Mouse (Mus musculus): Measurements from ENCODE around the gene Stk16. TPM values are rescaled to one million over a fixed set of nuclear protein-coding genes. Genes with fewer than 3 reads are reported as not detected.
A peak's percentile ranks its signal among the peaks of the same experiment; 100 is the strongest.

Gene Stk16
- polyA plus RNA-seq, 1 experiment from 2014 or later, result 138 TPM

DNA sequence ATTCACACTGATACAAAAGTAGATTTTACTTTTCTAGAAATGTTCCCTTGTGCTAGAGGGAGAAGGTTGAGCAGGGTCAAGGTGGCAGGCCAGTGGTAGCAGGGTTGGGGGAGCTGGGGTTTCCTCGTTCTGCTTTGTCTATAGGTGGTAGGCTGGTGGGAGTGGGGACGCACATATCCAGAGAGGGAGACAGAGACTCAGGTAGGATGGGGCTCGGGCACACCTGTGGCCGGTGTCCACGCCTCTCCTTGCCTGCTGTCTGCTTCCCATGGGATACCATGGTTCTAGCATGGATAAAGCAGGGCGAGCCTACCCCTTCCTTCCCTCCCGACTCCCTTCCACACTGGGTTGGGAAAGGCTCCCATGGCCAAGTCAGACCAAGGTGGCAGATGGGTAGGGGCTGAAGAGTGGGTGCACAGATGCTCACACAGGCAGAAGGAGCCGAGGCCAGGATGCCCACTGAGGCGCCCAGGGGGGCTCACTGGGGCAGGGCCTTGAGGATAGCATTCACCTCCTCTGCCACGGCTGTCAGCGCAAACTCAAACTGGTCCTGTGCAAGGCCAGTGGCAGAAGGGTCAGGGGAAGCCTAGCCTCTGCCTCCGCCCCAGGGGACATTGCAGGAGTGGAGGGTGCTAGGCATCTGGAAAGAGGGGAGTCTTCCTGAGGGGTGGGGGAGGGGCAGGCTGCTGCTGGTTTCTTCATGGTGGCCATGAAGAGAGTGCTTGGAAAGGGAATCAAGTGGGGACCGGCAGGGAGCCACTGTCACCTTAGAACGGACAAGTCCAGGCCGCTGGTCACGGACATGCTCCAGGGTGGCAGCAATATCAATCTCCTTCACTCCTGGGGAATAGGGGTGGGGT lies 36.7 kb downstream of the Stk16 start:
- no peak overlapping the region for H3K27ac ChIP-seq (replicated peaks)
- H3K4me2 ChIP-seq, result no peak overlapping the region
- ATAC-seq (ENCODE audit: low read depth), result no peak
- peaks cover 19% of the 10 kb centered on the region for H3K36me3 ChIP-seq
- H3K27me3 ChIP-seq, result peaks cover 2% of the 10 kb centered on the region; the same call in 1 of the 2 replicates
- 82% methylated on average over 16 of the region's 16 CpGs for WGBS
- peak overlapping the region; percentile 26; the same call in 1 of the 2 replicates for H3K9ac ChIP-seq
- H3K4me3 ChIP-seq, result no peak overlapping the region
- H3K9me3 ChIP-seq, result no peaks in the 10 kb centered on the region
- H3K4me1 ChIP-seq (replicated peaks), result peaks cover 24% of the 10 kb centered on the region

GRCm38 (mm10) chr1:75248041-75248772 lies 37.6 kb downstream of the Stk16 start:
- 59% methylated on average over 9 of the region's 9 CpGs for WGBS
- Histone ChIP-seq H3K9ac (peak overlapping the region; percentile 26; the same call in 1 of the 2 replicates), H3K27me3 (peaks cover 7% of the 10 kb centered on the region; the same call in 1 of the 2 replicates), H3K4me3 (no peak overlapping the region), H3K36me3 (peaks cover 11% of the 10 kb centered on the region), H3K9me3 (no peaks in the 10 kb centered on the region), H3K4me2 (no peak overlapping the region), H3K4me1 (replicated peaks) (peaks cover 24% of the 10 kb centered on the region), H3K27ac (replicated peaks) (no peak overlapping the region)
- ATAC-seq (ENCODE audit: low read depth), result no peak

- Histone ChIP-seq H3K4me2 (no peak overlapping the region), H3K9me3 (no peaks in the 10 kb centered on the region), H3K4me1 (replicated peaks) (peaks cover 30% of the 10 kb centered on the region), H3K36me3 (no peaks in the 10 kb centered on the region), H3K27me3 (peaks cover 7% of the 10 kb centered on the region; the same call in 1 of the 2 replicates), H3K9ac (no peak overlapping the region), H3K4me3 (no peak overlapping the region), H3K27ac (replicated peaks) (0 out of 2 replicates have a peak overlapping the region, but pooled peaks have one; percentile 19)
- 65% methylated on average over 3 of the region's 3 CpGs for WGBS
- no peak for ATAC-seq (ENCODE audit: low read depth)
Measured at GRCm38 (mm10) chr1:75250498-75250897, 39.9 kb downstream of the Stk16 start.

DNA sequence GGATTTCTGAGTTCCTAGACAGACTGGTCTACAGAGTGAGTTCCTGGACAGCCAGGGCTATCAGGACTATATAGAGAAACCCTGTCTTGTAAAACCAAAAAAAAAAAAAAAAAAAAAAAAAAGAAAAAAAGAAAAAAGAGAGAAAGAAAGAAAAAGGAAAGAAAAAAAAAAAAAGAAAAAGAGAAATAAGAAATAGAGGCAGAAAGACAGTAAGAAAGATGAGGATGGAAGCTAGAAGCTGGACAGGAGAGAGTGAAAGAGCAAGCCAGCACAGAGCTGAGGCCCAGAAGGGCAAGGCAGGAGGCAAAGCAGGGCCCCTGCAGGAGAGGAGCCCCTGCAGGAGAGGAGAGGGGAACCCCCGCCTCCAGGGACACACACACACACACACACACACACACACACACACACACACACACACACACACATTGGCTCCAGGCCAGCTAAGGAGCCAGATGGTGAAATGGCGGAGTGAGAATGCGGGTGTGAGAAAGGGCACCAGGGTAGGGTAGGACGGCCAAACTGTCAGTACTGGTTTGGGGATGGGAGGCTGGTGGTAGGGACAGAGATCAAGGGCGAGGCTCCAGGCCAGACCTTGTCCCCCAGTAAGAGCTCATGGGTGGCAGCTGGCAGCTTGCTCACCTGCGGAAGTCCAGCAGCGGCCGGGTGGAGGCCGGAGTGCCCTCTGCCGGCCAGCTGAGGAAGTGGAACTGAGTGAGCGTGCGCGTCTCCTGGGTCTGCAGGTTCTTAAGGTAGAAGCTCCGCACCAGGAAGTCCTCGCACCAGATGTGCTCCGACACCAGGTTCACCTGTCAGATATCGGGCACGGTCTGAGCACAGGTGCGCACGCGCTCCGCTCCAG lies 40.7 kb downstream of the Stk16 start:
- WGBS, result 5% methylated on average over 21 of the region's 22 CpGs
- Histone ChIP-seq H3K36me3 (no peaks in the 10 kb centered on the region), H3K4me2 (peak overlapping the region; percentile 49), H3K9me3 (no peaks in the 10 kb centered on the region), H3K4me3 (peak overlapping the region; percentile 25; the same call in 1 of the 2 replicates), H3K27me3 (peaks cover 7% of the 10 kb centered on the region; the same call in 1 of the 2 replicates), H3K9ac (0 out of 2 replicates have a peak overlapping the region, but pooled peaks have one; percentile 23), H3K27ac (replicated peaks) (no peak overlapping the region), H3K4me1 (replicated peaks) (peaks cover 30% of the 10 kb centered on the region)
- ATAC-seq (ENCODE audit: low read depth), result peak; percentile 38; the same call in 1 of the 2 replicates

- no peak for ATAC-seq (ENCODE audit: low read depth)
Measured at GRCm38 (mm10) chr1:75252308-75252707, 41.7 kb downstream of the Stk16 start.

GRCm38 (mm10) chr1:75253029-75253428 lies 42.4 kb downstream of the Stk16 start:
- no peak overlapping the region for H3K4me3 ChIP-seq
- no peak for ATAC-seq (ENCODE audit: low read depth)
- H3K9me3 ChIP-seq, result no peaks in the 10 kb centered on the region
- H3K36me3 ChIP-seq, result no peaks in the 10 kb centered on the region
- H3K9ac ChIP-seq, result no peak overlapping the region
- peaks cover 21% of the 10 kb centered on the region for H3K4me1 ChIP-seq (replicated peaks)
- no peak overlapping the region for H3K4me2 ChIP-seq
- no peak overlapping the region for H3K27ac ChIP-seq (replicated peaks)
- peaks cover 7% of the 10 kb centered on the region; the same call in 1 of the 2 replicates for H3K27me3 ChIP-seq
- 80% methylated on average over 16 of the region's 16 CpGs for WGBS

More at GRCm38 (mm10) chr1:75252308-75252707, 41.7 kb downstream of the Stk16 start:
- 72% methylated on average over 13 of the region's 13 CpGs for WGBS
- H3K9ac ChIP-seq, result no peak overlapping the region
- H3K36me3 ChIP-seq, result no peaks in the 10 kb centered on the region
- H3K4me1 ChIP-seq (replicated peaks), result peaks cover 28% of the 10 kb centered on the region
- H3K27ac ChIP-seq (replicated peaks), result no peak overlapping the region
- no peak overlapping the region for H3K4me2 ChIP-seq
- no peaks in the 10 kb centered on the region for H3K9me3 ChIP-seq
- peaks cover 7% of the 10 kb centered on the region; the same call in 1 of the 2 replicates for H3K27me3 ChIP-seq
- H3K4me3 ChIP-seq, result no peak overlapping the region

DNA sequence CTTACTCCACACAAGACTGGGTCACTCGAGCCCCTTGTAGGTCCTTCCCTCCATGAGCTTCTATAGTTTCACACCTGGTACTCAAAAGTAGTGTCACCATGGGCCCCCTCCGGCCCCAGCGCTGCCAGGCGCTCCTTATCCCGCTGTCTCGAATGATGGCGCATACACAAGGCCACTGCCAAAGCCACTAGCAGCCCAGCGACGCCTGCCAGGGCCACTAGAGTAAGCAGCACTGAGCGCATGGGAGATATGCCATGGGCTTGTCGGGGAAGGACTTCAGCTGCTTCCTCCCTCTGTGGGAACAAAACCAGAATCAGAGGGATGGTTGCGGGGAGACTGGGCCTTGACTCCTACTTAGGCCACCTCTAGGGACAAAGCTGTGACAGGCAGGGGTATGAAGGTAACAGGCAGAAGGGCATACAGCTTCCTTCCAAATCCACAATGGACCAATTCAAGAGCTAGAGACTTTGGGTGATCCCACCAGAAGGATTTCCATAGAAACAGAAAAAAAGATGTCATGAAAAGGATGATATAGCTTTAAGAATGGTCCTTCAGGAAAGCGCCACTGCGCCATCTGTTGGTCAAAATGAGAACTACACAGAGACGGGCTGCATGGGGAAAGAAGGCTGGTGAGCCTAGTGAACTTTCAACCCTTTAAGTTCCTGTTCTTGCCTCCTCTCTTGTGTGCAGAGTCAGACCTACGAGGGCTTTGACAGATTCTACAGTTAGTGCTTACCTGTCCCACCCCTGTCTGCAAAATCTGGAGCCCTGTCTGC lies 43.4 kb downstream of the Stk16 start:
- no peak for ATAC-seq (ENCODE audit: low read depth)
- Histone ChIP-seq H3K27me3 (peaks cover 11% of the 10 kb centered on the region), H3K36me3 (no peaks in the 10 kb centered on the region), H3K9me3 (no peaks in the 10 kb centered on the region), H3K4me1 (replicated peaks) (peaks cover 18% of the 10 kb centered on the region), H3K4me3 (no peak overlapping the region), H3K27ac (replicated peaks) (peak overlapping the region; percentile 46; the same call in 1 of the 2 replicates), H3K9ac (no peak overlapping the region), H3K4me2 (no peak overlapping the region)
- 61% methylated on average over 16 of the region's 16 CpGs for WGBS

DNA sequence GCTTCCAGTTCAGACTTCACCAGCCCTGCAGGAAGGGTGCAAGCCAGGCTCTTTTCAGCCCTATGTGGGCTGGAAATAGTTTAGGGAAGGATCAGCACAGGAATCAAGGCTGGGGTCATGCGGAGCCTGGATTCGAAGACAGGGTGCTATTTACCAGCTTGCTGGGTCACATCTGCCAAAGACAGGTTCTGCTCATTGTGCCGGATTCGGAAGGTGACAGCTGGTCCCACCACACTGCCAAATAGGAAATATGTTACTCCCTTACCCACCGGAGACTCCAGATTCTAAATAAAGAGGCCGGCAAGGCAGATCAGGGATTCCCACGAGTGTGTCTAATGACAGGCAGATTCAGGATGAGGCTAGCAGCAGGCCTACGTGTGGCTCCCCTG lies 44.0 kb downstream of the Stk16 start:
- peaks cover 13% of the 10 kb centered on the region for H3K27me3 ChIP-seq
- no peak overlapping the region for H3K4me2 ChIP-seq
- ATAC-seq (ENCODE audit: low read depth), result no peak
- H3K9ac ChIP-seq, result no peak overlapping the region
- no peaks in the 10 kb centered on the region for H3K36me3 ChIP-seq
- no peaks in the 10 kb centered on the region for H3K9me3 ChIP-seq
- no peak overlapping the region for H3K4me3 ChIP-seq
- WGBS, result 46% methylated on average over 8 of the region's 8 CpGs
- H3K27ac ChIP-seq (replicated peaks), result peak overlapping the region; percentile 46; the same call in 1 of the 2 replicates
- H3K4me1 ChIP-seq (replicated peaks), result peaks cover 18% of the 10 kb centered on the region

DNA sequence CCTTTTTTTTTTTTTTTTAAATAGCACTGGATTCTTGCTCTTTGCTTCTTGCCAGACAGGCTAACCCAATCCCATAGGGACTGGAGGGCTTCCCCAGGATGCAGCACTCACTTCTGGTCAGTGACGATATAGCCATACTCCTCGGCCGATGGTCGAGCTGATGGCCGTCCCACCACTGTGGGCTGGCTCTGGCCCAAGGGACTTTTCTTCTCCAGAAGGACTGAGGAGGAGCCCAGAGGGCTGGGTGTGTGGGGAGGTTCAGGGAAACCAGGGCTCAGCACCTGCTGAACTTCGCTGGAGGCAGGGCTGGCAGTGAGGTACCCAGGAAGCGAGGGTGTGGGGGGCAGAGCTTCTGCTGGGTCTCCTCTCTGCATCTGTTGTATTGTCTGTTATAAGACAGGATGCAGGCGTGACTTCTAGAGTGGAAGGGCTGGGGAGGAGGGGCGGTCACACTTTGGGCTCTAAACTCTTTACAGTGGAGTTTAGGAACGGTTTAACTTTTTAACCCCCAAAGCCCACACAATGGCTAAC lies 44.9 kb downstream of the Stk16 start:
- Histone ChIP-seq H3K9me3 (no peaks in the 10 kb centered on the region), H3K4me3 (no peak overlapping the region), H3K27ac (replicated peaks) (no peak overlapping the region), H3K9ac (no peak overlapping the region), H3K4me2 (no peak overlapping the region), H3K4me1 (replicated peaks) (peaks cover 17% of the 10 kb centered on the region), H3K27me3 (peaks cover 22% of the 10 kb centered on the region), H3K36me3 (no peaks in the 10 kb centered on the region)
- ATAC-seq (ENCODE audit: low read depth), result no peak
- WGBS, result 69% methylated on average over 10 of the region's 10 CpGs

GRCm38 (mm10) chr1:75261278-75261677 lies 50.6 kb downstream of the Stk16 start:
- ATAC-seq (ENCODE audit: low read depth), result no peak
- Histone ChIP-seq H3K9me3 (no peaks in the 10 kb centered on the region), H3K27me3 (peaks cover 70% of the 10 kb centered on the region), H3K4me3 (no peak overlapping the region), H3K4me2 (no peak overlapping the region), H3K27ac (replicated peaks) (no peak overlapping the region), H3K36me3 (no peaks in the 10 kb centered on the region), H3K4me1 (replicated peaks) (peaks cover 20% of the 10 kb centered on the region), H3K9ac (no peak overlapping the region)
